Mouse (Mus musculus) thymus, adult 18-20 months (tissue): Measurements from ENCODE around the gene Pard3.

Experiments
- DNase-seq, 2 experiments: peaks; one replicate each; pipeline ENCODE4 v3.0.0; 2022; ENCODE audit warnings: mixed read lengths in 2 of 2

The Pard3 gene

GRCm38 (mm10) chr8:127063551-127064360 lies at the start of gene Pard3:
Gene Pard3, plus strand, starts transcription at chr8:127063893.
- peak in 1 of 2 experiments; percentile 3 for DNase-seq

- DNase-seq = no peak
Observed at GRCm38 (mm10) chr8:127021830-127022229, 41.9 kb upstream of the Pard3 start.

- DNase-seq = no peak
Observed at GRCm38 (mm10) chr8:127025256-127025717, 38.4 kb upstream of the Pard3 start.

- DNase-seq = no peak
Observed at GRCm38 (mm10) chr8:127025775-127026174, 37.9 kb upstream of the Pard3 start.

- DNase-seq = no peak
Observed at GRCm38 (mm10) chr8:127031476-127031875, 32.2 kb upstream of the Pard3 start.

- no peak for DNase-seq
Observed at GRCm38 (mm10) chr8:127038928-127039327, 24.8 kb upstream of the Pard3 start.

- DNase-seq = no peak
Observed at GRCm38 (mm10) chr8:127049996-127050395, 13.7 kb upstream of the Pard3 start.

GRCm38 (mm10) chr8:127052132-127052531 lies 11.6 kb upstream of the Pard3 start:
- DNase-seq = no peak

GRCm38 (mm10) chr8:127055081-127055480 lies 8.6 kb upstream of the Pard3 start:
- DNase-seq = no peak

GRCm38 (mm10) chr8:127058759-127059158 lies 4.9 kb upstream of the Pard3 start:
- no peak for DNase-seq

- no peak for DNase-seq
Observed at GRCm38 (mm10) chr8:127059826-127060225, 3.9 kb upstream of the Pard3 start.

- no peak for DNase-seq
Observed at GRCm38 (mm10) chr8:127064361-127065112, 844 bp downstream of the Pard3 start.

GRCm38 (mm10) chr8:127065113-127065473 lies 1.4 kb downstream of the Pard3 start:
- DNase-seq = no peak

GRCm38 (mm10) chr8:127065791-127066190 lies 2.1 kb downstream of the Pard3 start:
- DNase-seq = no peak

- DNase-seq = no peak
Observed at GRCm38 (mm10) chr8:127066501-127066900, 2.8 kb downstream of the Pard3 start.

GRCm38 (mm10) chr8:127068719-127069118 lies 5.0 kb downstream of the Pard3 start:
- DNase-seq = no peak

GRCm38 (mm10) chr8:127070225-127070624 lies 6.5 kb downstream of the Pard3 start:
- no peak for DNase-seq

- DNase-seq = no peak
Observed at GRCm38 (mm10) chr8:127073052-127073618, 9.4 kb downstream of the Pard3 start.

GRCm38 (mm10) chr8:127076511-127076910 lies 12.8 kb downstream of the Pard3 start:
- no peak for DNase-seq

- no peak for DNase-seq
Observed at GRCm38 (mm10) chr8:127079244-127079805, 15.6 kb downstream of the Pard3 start.

GRCm38 (mm10) chr8:127081297-127081696 lies 17.6 kb downstream of the Pard3 start:
- DNase-seq = no peak

- DNase-seq = no peak
Observed at GRCm38 (mm10) chr8:127082486-127082885, 18.8 kb downstream of the Pard3 start.

GRCm38 (mm10) chr8:127084565-127084964 lies 20.9 kb downstream of the Pard3 start:
- no peak for DNase-seq
